Mouse (Mus musculus) macrophage (primary cell): ENCODE measurements around the gene Sectm1b. TPM values are rescaled to one million over a fixed set of nuclear protein-coding genes. Genes with fewer than 3 reads are reported as not detected.
"Not testable (repeated sequence)": the region's sequence is repeated elsewhere in the genome, so short reads cannot be mapped to it uniquely, and the experiment has no call there.

Source experiments
- H3K27ac ChIP-seq: fragments of 350-480 bp; formaldehyde crosslinking; 2 replicates; pipeline ENCODE4 v1.9.0; 2021
- H3K36me3 ChIP-seq: fragments of 350-480 bp; formaldehyde crosslinking; 2 replicates; pipeline ENCODE4 v1.9.0; 2021; ENCODE audit errors: inconsistent target
- H3K4me3 ChIP-seq: fragments of 350-480 bp; formaldehyde crosslinking; 2 replicates; pipeline ENCODE4 v1.9.0; 2021; ENCODE audit errors: inconsistent target
- H3K79me2 ChIP-seq: fragments of 350-480 bp; formaldehyde crosslinking; 2 replicates; pipeline ENCODE4 v1.9.0; 2021; ENCODE audit errors: inconsistent target
- WGBS: methylation state at CpG from one replicate; pipeline ENCODE4 v1.1.7; 2026; ENCODE audit warnings: inconsistent platforms; ENCODE audit not compliant: missing documents; 5-methylcytosine and 5-hydroxymethylcytosine counted together
- polyA plus RNA-seq: library from polyadenylated mRNA; stranded (reverse); fragments of 250-400 nt; gene quantifications from 3 replicates; pipeline ENCODE4 v1.2.4, GENCODE M21; 2018; ENCODE audit warnings: inconsistent platforms

Sectm1b gene
- polyA plus RNA-seq, 1 experiment from 2014 or later = not detected

DNA sequence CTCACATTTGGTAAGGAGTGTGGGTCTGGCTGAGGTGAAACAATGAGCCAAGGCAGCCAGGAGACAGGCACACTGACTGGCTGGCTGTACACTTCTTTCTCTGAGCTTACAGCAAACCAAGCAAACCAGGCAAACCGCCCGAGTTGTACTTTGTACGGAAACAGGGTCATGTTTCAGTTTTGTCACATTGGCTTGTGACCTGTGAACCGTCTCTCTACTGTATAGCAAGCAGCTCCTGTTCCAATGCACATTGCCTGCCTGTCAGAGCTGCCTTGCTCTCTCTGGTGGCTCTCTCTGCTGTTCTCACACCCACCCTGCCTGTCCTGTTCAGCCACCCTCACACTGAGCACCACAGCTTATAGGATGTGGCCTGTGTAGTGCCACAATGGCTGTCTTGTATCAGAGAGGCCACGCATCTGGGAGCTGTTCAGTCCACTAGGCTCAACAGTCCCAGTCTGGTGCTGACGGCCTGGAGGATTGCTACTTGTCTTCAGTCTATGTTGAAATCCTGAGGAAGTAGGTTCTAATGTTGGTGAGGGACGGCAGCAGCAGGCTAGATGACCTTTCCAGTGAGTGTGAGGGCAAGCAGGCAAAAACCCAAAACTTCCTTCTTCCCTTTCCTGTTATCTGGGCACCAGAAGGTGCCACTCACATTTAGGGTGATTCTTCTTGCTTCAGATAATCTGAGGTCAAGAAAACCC is 6.7 kb downstream of the Sectm1b start:
- H3K36me3 ChIP-seq = no peaks in the 10 kb centered on the region
- no peaks in the 10 kb centered on the region for H3K79me2 ChIP-seq
- H3K4me3 ChIP-seq = no peak overlapping the region
- WGBS = 62% methylated on average over 7 of the region's 7 CpGs
- H3K27ac ChIP-seq = no peak overlapping the region

GRCm38 (mm10) chr11:121053536-121053935 is 9.8 kb downstream of the Sectm1b start:
- Histone ChIP-seq H3K36me3 (no peaks in the 10 kb centered on the region), H3K4me3 (no peak overlapping the region)

GRCm38 (mm10) chr11:121052387-121052786 is 11.0 kb downstream of the Sectm1b start:
- Histone ChIP-seq H3K4me3 (no peak overlapping the region), H3K27ac (no peak overlapping the region), H3K79me2 (no peaks in the 10 kb centered on the region), H3K36me3 (no peaks in the 10 kb centered on the region)
- WGBS = 93% methylated on average over 4 of the region's 4 CpGs

More at GRCm38 (mm10) chr11:121053536-121053935, 9.8 kb downstream of the Sectm1b start:
- H3K27ac ChIP-seq = no peak overlapping the region
- WGBS = 24% methylated on average over 8 of the region's 8 CpGs
- no peaks in the 10 kb centered on the region for H3K79me2 ChIP-seq

DNA sequence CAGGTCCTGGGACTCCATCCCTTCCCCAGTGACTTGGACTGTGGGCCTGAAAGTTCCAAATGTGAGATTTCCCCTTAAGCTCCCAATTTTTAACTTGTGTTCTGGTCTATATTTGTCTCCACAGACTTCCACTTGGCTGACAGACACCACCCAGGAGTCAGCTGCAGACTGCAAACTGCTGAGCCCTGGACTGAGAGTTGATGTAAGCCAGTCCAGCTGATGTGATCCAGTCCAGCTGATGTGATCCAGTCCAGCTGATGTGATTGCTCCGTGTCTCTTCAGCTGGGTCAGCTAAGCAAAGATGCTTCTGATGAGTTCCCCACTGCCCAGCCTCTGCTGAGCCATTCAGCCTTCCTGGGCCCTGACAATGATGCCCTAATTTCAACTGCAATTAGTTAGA is 11.6 kb downstream of the Sectm1b start:
- 86% methylated on average over 1 of the region's 1 CpGs for WGBS
- Histone ChIP-seq H3K36me3 (no peaks in the 10 kb centered on the region), H3K4me3 (no peak overlapping the region), H3K27ac (no peak overlapping the region), H3K79me2 (no peaks in the 10 kb centered on the region)

GRCm38 (mm10) chr11:121049840-121050239 is 13.5 kb downstream of the Sectm1b start:
- WGBS = 100% methylated on average over 1 of the region's 1 CpGs
- Histone ChIP-seq H3K4me3 (no peak overlapping the region), H3K79me2 (no peaks in the 10 kb centered on the region), H3K27ac (no peak overlapping the region), H3K36me3 (no peaks in the 10 kb centered on the region)

GRCm38 (mm10) chr11:121047826-121048399 is 15.5 kb downstream of the Sectm1b start:
- 78% methylated on average over 2 of the region's 2 CpGs for WGBS
- Histone ChIP-seq H3K79me2 (no peaks in the 10 kb centered on the region), H3K36me3 (no peaks in the 10 kb centered on the region), H3K27ac (no peak overlapping the region), H3K4me3 (no peak overlapping the region)

DNA sequence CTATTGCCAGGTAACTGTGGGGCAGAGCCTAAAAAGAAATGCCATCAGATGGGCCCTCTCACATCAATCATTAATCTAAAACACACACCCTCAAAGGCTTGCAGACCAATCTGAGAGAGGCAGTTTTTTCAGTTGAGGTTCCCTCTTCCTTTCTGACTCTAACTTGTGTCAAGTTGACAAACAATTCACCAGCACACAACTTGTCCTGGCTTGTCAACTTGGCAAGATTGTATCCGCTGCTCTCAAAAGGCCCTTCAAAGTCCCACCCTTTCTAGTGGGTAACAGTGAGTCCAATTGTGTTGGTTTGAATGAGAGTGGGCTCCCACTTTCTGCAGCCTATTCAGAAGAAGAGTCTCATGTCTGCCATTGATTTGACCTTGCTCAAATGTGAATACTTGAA is 18.1 kb downstream of the Sectm1b start:
- Histone ChIP-seq H3K27ac (no peak overlapping the region), H3K36me3 (no peaks in the 10 kb centered on the region), H3K4me3 (no peak overlapping the region), H3K79me2 (no peaks in the 10 kb centered on the region)
- 100% methylated on average over 1 of the region's 1 CpGs for WGBS

- 82% methylated on average over 1 of the region's 1 CpGs for WGBS
- not testable (repeated sequence) for H3K79me2 ChIP-seq, H3K27ac ChIP-seq, H3K36me3 ChIP-seq, H3K4me3 ChIP-seq
These were observed 20.3 kb downstream of the Sectm1b start for GRCm38 (mm10) chr11:121043025-121043424.

GRCm38 (mm10) chr11:121042480-121042879 is 20.9 kb downstream of the Sectm1b start:
- Histone ChIP-seq H3K79me2 (no peaks in the 10 kb centered on the region), H3K27ac (no peak overlapping the region), H3K4me3 (no peak overlapping the region), H3K36me3 (no peaks in the 10 kb centered on the region)
- WGBS = 87% methylated on average over 4 of the region's 4 CpGs

GRCm38 (mm10) chr11:121041636-121042035 is 21.7 kb downstream of the Sectm1b start:
- WGBS = 84% methylated on average over 4 of the region's 4 CpGs
- H3K27ac ChIP-seq = no peak overlapping the region
- H3K79me2 ChIP-seq = no peaks in the 10 kb centered on the region
- H3K36me3 ChIP-seq = no peaks in the 10 kb centered on the region
- H3K4me3 ChIP-seq = no peak overlapping the region

DNA sequence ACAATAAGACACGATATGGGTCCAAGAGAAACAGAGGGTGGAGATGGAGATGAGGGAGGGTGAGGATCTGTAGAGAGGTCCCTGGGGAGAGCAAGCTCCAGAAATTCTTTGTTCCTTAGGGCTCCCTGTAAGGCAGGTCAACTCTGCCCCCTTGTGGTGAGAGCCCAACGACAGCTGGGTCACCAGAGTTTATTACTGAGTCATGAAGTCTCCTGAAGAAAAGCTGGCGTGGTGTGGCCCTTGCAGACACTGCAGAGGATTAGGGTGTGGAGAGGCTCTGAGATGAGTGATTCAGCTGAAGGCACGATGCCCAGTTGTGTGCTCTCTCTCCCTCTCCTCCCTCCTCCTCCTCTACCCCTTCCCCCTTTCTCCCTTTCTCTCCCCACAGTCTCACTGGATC is 22.2 kb downstream of the Sectm1b start:
- Histone ChIP-seq H3K36me3 (no peaks in the 10 kb centered on the region), H3K79me2 (no peaks in the 10 kb centered on the region), H3K27ac (no peak overlapping the region), H3K4me3 (no peak overlapping the region)
- WGBS = 4% methylated on average over 4 of the region's 4 CpGs

GRCm38 (mm10) chr11:121039302-121039701 is 24.1 kb downstream of the Sectm1b start, which contains the start of gene Cd7:
Cd7 (minus strand) TSS chr11:121039418.
- no peak within 1 kb of the TSS for H3K27ac ChIP-seq

GRCm38 (mm10) chr11:121038366-121039240 is 24.8 kb downstream of the Sectm1b start:
- no peak overlapping the region for H3K27ac ChIP-seq
- 64% methylated on average over 11 of the region's 11 CpGs for WGBS
- no peak overlapping the region for H3K4me3 ChIP-seq
- H3K36me3 ChIP-seq = no peaks in the 10 kb centered on the region
- H3K79me2 ChIP-seq = no peaks in the 10 kb centered on the region

More at GRCm38 (mm10) chr11:121039302-121039701, 24.1 kb downstream of the Sectm1b start, which contains the start of gene Cd7:
- WGBS = 23% methylated on average over 5 of the region's 5 CpGs
- H3K4me3 ChIP-seq = no peak within 1 kb of the TSS
- no peaks in the 10 kb centered on the region for H3K36me3 ChIP-seq
- H3K79me2 ChIP-seq = no peaks in the 10 kb centered on the region

DNA sequence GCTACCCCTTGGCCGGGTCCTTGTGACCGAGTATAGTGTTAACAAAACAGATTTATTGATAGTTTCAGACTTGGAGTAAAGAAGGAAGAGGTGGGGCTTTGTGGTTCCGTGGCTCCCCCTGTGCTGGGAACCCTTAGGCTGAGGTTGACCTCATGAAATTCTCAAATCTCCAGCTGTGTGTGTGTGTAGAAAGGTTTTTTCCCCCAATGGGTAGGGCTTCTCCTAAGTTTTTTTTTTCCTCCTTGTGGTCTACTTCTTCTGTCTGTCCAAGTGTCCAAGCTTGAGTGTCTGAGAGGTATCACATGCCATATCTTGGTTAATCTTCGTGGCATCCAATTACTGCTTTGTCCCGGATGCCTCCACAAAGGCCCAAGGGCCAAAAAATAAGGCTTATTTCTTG is 30.3 kb downstream of the Sectm1b start:
- H3K27ac ChIP-seq = no peak overlapping the region
- H3K4me3 ChIP-seq = no peak overlapping the region
- H3K79me2 ChIP-seq = no peaks in the 10 kb centered on the region
- WGBS = 42% methylated on average over 5 of the region's 5 CpGs
- no peaks in the 10 kb centered on the region for H3K36me3 ChIP-seq

GRCm38 (mm10) chr11:121027259-121027658 is 36.1 kb downstream of the Sectm1b start:
- WGBS = 54% methylated on average over 7 of the region's 7 CpGs
- H3K36me3 ChIP-seq = no peaks in the 10 kb centered on the region

More at GRCm38 (mm10) chr11:121027259-121027658, 36.1 kb downstream of the Sectm1b start:
- Histone ChIP-seq H3K4me3 (no peak overlapping the region), H3K79me2 (no peaks in the 10 kb centered on the region), H3K27ac (no peak overlapping the region)
